Mouse (Mus musculus) adrenal gland, postnatal 14 days (tissue): ENCODE data around the gene 1600014C23Rik. TPM values are rescaled to one million over a fixed set of nuclear protein-coding genes. Genes with fewer than 3 reads are reported as not detected.

Experiments used
- DNase-seq: peaks from one replicate; pipeline ENCODE4 v3.0.0; 2021; ENCODE audit warnings: mixed read lengths
- total RNA-seq: library from RNA; stranded (reverse); gene quantifications from 2 replicates; pipeline ENCODE4 v1.2.3, GENCODE M21; 2021

Gene 1600014C23Rik
- total RNA-seq, 1 experiment from 2014 or later = not detected

DNA sequence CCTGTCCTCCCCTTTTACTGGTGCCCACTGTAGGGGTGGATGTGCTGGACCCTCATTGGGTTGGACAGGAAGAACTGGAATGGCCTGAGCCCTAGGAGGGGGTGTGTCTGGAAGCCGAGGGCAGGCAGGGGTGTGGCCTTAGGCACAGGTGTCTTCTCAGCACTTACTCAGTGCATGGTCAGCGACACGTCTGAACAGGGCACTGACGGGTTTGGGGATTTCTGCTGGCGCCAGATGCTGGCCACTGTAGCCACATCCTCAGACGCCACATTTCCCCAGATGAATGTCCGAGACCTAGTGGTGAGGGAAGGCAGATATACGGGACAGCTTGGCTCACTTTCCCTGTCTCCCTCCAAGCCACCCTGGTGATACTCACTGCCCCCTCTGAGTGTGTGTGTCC, 18.4 kb upstream of the 1600014C23Rik start:
- no peak for DNase-seq

DNA sequence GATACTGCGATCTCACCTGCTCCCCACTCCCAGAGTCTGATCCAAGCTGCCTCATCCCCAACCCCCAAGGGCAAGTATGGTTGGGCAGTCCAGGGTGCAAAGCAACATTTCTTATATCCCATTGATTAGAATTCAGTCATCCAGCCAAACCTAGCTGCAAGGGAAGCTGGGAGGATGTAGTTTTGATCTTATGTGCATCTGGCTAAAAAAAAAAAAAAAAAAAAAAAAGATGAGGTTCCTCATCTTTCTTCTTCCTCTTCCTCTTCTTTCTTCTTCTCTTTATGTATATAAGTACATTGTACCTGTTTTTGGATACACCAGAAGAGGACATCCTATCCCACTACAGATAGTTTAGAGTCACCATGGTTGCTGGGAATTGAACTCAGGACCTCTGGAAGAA, 17.7 kb upstream of the 1600014C23Rik start:
- no peak for DNase-seq

GRCm38 (mm10) chr17:45749100-45749499, 15.5 kb upstream of the 1600014C23Rik start:
- DNase-seq = no peak

- peak; percentile 88 for DNase-seq
Measured at GRCm38 (mm10) chr17:45747858-45748785, 14.5 kb upstream of the 1600014C23Rik start.

- DNase-seq = no peak
Measured at GRCm38 (mm10) chr17:45747293-45747692, 13.6 kb upstream of the 1600014C23Rik start.

- DNase-seq = no peak
Measured at GRCm38 (mm10) chr17:45746755-45747154, 13.1 kb upstream of the 1600014C23Rik start.

GRCm38 (mm10) chr17:45745629-45746028, 12.0 kb upstream of the 1600014C23Rik start:
- no peak for DNase-seq

DNA sequence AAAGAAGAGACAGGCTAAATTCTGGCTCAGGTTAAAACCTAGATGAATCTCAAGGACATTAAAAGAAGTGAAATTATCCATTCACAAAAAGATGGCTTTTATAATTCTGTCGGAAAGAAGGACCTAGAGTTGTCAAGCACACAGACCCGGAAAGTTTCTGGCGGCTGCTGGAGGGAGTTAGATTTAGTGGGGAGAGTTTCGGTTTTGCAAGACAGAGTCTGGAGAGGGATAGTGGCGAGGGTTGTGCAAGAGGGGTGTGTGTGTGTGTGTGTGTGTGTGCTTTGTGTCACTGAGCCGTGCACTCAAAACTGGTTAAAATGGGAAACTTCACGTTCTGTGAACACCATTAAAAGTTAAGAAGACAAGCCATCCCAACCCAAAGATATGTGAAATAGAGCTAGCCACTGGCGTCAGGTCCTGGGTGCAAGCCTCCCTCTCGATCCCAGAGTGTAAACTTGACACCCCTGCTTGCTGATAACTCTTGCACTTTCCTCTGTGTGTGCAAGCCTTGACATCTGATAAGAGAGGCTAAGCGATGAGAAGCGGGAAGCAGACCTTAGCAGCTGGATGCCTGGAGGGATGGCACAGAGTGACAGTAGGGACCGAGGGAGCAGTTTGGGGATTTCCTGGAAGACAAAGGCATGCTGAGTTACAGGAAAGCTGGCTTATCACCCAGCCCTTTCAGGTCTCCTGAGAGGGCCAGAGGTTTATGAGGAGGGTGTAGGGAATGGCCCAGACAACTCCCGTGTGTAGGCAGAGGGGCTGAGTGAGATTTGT, 8.9 kb upstream of the 1600014C23Rik start:
- DNase-seq = no peak

GRCm38 (mm10) chr17:45737078-45737601, 3.5 kb upstream of the 1600014C23Rik start:
- no peak for DNase-seq

DNA sequence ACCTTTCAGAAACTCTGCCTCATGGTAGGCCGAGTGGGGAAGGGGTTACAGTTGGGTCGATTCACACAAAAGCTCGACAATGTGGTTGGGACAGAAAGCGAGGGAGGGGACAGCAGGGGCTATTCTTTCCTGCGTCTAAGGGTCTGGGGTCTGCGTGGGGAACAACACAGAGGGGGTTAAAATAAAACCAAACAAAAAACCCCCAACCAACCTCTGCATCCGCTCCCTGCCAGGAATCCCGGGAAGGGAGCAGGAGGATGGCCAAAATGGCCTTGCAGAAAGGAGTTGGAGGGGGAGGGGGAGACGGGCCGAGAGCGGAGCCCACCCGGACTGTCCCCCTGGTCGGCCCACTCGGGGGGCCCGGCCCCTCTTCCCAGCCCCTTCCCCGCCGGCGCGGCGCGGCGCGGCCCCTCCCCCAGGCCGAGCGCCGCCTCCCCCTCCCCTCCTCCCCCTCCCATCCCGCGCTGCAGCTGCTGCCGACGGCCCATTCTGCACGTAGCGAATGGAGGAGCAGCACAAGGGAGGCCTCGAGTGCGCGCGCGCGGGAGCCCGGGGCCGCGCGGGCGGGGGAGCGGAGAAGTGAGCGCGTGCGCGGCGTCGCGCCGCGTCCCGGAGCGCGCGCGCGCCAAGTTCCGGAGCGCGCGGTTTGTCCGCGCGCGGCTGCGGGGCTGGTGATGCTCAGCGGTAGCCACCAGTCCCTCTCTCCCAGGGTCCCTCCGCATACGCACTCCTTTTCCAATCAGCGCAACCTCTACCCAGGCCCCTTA, 2.9 kb upstream of the 1600014C23Rik start:
- DNase-seq = peak; percentile 93

GRCm38 (mm10) chr17:45735382-45736310, 2.0 kb upstream of the 1600014C23Rik start:
- DNase-seq = peak; percentile 92

- peak; percentile 56 for DNase-seq
Measured at GRCm38 (mm10) chr17:45734881-45735280, 1.2 kb upstream of the 1600014C23Rik start.

GRCm38 (mm10) chr17:45734333-45734732, 689 bp upstream of the 1600014C23Rik start:
- no peak for DNase-seq

GRCm38 (mm10) chr17:45733038-45733734, 458 bp downstream of the 1600014C23Rik start:
- no peak for DNase-seq

DNA sequence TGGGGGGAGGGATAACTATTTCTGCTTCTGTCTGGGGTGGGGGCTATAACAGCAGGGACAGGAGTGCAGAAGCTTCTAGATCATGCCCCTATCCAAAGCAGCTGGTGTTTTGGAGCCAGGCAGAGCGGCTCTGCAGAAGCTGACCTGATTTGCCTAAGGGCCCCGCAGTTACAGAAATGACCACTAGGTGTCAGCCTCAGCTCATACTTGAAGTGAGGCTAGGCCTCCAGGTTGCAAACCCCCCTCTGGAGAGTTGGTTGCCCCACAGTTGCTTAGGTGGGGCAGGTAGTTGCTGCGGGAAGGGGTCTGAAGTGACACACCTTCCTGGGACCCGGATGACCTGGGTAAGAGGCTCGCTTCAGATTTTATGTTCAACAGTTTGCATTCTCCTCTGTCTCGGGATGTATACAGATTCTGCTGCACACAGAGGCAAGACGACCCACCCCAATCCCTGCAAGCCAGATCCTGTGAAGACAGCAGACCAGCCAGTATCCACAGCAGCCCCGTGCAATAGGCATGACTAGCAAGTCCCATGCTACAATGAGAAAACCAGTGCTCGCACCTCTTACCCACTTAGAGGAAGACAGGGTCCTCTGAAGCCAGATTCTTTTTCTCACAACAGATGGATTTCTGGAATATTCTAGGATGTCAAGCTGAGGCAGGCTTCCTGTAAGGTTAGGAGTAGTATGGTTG, 2.3 kb downstream of the 1600014C23Rik start:
- DNase-seq = peak; percentile 90

DNA sequence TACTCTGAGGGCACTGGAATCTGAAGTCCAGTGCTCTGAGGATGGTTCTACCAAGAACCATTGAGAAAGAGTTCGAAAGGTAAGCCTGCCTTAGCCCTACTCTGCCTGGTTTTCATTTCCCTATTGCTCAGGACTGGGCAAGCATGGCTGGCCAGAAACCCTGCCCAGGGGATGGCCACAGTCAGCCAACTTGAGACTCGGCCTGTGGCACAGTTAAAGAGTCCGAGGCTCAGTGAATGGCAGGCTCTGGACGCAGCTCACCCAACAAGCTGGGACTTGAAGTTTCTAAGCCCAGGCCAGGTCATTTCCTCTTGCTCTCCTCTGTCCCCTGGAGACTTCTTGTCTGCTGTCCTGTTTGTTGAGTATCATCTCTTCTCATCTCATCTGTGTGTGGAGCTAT, 2.9 kb downstream of the 1600014C23Rik start:
- DNase-seq = no peak

DNA sequence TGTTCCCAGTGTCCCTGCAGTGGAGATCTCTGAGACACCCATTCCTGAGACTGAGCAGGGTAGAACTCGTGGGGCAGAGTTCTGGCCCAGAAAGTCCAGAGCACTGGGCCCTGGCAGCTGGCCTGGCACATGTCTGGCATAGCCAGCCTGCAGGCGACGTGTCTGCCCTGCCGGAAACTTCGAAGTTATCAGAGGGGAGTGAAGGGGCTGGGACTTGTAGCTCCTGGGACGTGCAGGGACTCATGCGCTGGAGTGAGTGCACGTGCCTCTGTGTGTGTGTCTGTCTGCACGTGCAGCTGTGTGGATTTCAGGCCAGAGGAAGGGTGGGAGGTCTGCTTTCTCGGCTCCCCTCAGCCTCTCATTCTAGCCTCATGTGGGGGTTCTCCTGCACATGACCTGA, 4.3 kb downstream of the 1600014C23Rik start:
- DNase-seq = no peak

DNA sequence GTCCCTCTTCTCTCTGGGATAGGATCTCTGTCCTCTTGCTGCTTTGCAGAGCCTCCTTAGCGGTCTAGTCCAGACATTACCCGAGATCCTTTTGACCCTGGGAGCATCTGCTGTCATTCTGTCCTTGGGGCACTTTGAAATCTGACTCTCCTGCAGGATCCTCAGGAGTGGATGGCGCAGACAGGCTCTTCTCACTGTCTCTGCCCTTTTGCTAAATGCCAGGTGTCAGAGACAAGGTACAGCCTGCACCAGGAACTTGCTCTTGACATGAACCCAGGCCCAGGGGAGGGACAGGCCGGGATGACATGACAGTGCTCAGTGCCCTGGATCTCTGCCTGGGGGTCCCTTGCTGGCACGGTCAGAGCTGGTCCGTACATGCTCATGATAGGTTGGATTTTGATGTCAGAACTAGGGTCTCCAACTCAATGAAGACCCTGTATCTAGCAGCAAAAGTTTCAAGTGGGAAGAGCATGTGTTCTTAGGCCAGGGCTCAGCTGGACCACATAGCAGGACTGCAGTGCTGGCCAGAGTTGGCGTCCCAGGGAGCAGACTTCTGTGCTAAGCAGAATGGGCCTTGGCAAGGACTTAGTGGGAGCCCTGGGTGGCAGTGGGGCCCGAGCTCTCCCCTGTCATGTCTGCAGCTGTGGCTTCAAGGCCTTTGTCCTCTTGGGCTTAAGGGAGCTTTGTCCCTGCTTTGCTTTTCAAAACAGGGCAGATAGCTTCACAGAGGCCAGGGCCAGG, 5.5 kb downstream of the 1600014C23Rik start:
- DNase-seq = no peak

GRCm38 (mm10) chr17:45727481-45727880, 6.2 kb downstream of the 1600014C23Rik start:
- no peak for DNase-seq
